Mouse (Mus musculus) heart, adult 2 months (tissue): ENCODE measurements around the gene Btf3l4. TPM values are rescaled to one million over a fixed set of nuclear protein-coding genes. Genes with fewer than 3 reads are reported as not detected.
A peak's percentile ranks its signal among the peaks of the same experiment; 100 is the strongest.

Source experiments
- DNase-seq, 2 experiments: peaks; one replicate each; pipeline ENCODE4 v3.0.0; 2021
- H3K27ac ChIP-seq: fragments of 200-600 bp; 2 replicates; pipeline ENCODE4 v1.8.1; 2022
- H3K27me3 ChIP-seq: fragments of 200-500 bp; 2 replicates; pipeline ENCODE4 v1.6.1; 2012; ENCODE audit warnings: mild to moderate bottlenecking, low read length, inconsistent platforms, mixed read lengths; ENCODE audit not compliant: control insufficient read depth, insufficient read depth
- H3K36me3 ChIP-seq: fragments of 200-500 bp; 2 replicates; pipeline ENCODE4 v1.6.1; 2012; ENCODE audit warnings: low read length, inconsistent platforms; ENCODE audit not compliant: control insufficient read depth, insufficient read depth
- H3K4me1 ChIP-seq: fragments of 200-500 bp; 2 replicates; pipeline ENCODE4 v1.6.1; 2011; ENCODE audit warnings: low read length; ENCODE audit not compliant: control insufficient read depth, insufficient read depth
- H3K4me3 ChIP-seq: fragments of 200-600 bp; 2 replicates; pipeline ENCODE4 v1.8.1; 2022
- H3K79me2 ChIP-seq: fragments of 200-500 bp; replicated peaks from 2 replicates; pipeline ENCODE4 v1.6.1; 2012; ENCODE audit warnings: mild to moderate bottlenecking, inconsistent platforms, low read length, moderate library complexity, mixed read lengths; ENCODE audit not compliant: control insufficient read depth, insufficient read depth
- H3K9ac ChIP-seq: fragments of 200-500 bp; 2 replicates; pipeline ENCODE4 v1.6.1; 2012; ENCODE audit warnings: low read depth, mild to moderate bottlenecking, control low read depth, inconsistent platforms, low read length, mixed read lengths
- CTCF ChIP-seq: fragments of 200-600 bp; IDR thresholded peaks from 2 replicates; pipeline ENCODE4 v1.8.1; 2022; ENCODE audit warnings: antibody characterized with exemption, mild to moderate bottlenecking, moderate library complexity
- EP300 ChIP-seq: fragments of 200-500 bp; IDR thresholded peaks from 2 replicates; pipeline ENCODE4 v1.6.1; 2011; ENCODE audit warnings: low read depth, low read length, control low read depth; ENCODE audit not compliant: insufficient read depth
- POLR2A ChIP-seq: fragments of 200-500 bp; IDR thresholded peaks from 2 replicates; pipeline ENCODE4 v1.6.1; 2011; ENCODE audit warnings: mild to moderate bottlenecking, low read depth, low read length, control low read depth; ENCODE audit not compliant: insufficient read depth
- WGBS: fragments of 180-500 bp; shearing (Covaris S2); methylation state at CpG from one replicate; pipeline ENCODE4 v1.1.7; 2018; 5-methylcytosine and 5-hydroxymethylcytosine counted together
- intact Hi-C: fragments of 180-260 bp; cut with DNase I; formaldehyde crosslinking; loops from one replicate; pipeline ENCODE4 v1.15.1; 2025
- polyA plus RNA-seq: library from polyadenylated mRNA; depleted of rRNA; stranded (reverse); fragments of >200 nt; gene quantifications from 2 replicates; pipeline ENCODE4 v1.2.3, GENCODE M21; 2012
- total RNA-seq, 2 experiments: library from RNA; stranded (reverse); gene quantifications; 2 replicates each; pipeline ENCODE4 v1.2.3; 2021

Gene Btf3l4
- total and polyA plus RNA-seq, 3 experiments: 18.5 to 78.1 (median 70.1) TPM

DNA sequence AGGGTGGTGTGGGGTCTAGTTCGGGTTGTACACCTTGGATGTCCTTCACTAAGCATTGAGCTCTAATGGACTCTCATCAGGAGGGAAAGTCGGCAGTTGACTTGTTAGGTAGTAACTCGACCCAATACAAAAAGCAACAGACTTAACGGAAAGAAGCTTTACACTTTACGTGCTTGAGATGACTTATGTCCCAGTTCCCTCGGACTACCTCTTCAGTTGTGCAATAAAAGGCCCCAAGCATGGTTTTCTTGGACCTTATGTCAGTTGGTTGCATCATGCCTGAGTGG, 357 bp upstream of the Btf3l4 start:
- Histone ChIP-seq H3K27me3 (no peaks in the 10 kb centered on the region), H3K79me2 (no peaks in the 10 kb centered on the region; the same call in 1 of the 2 replicates), H3K4me1 (peaks cover 6% of the 10 kb centered on the region), H3K27ac (peak overlapping the region; percentile 96), H3K9ac (peak overlapping the region; percentile 73), H3K36me3 (peaks cover 26% of the 10 kb centered on the region), H3K4me3 (peak overlapping the region; percentile 86)
- intact Hi-C loops: loop anchor here (2.0 to 5.0 kb wide), 2 partner anchors 53 to 216 kb away; partner anchors contain the start of genes Cc2d1b and Zfyve9
- DNase-seq: no peak
- under 1% methylated on average over 6 of the region's 6 CpGs for WGBS
- TF ChIP-seq EP300 (no peak), POLR2A (no peak), CTCF (no peak)

DNA sequence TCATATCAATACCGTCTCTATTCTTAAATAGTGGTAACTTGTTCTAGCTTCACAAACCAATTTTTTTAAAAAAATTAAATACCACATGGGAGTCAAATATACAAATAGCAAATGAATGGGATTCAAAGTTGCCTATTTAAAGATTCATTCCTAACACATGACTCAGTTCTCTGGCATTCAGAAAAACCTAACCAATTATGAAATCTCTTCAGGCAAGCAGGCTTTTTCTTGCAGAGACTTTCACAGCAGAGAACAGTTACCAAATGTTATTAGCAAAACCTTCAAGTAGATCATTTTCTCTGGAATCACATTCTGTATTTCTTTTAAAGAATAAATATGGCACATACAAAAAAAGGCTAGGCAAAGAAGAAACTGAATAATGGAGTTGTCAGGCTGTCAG, 2.7 kb downstream of the Btf3l4 start:
- no peak overlapping the region for H3K4me3 ChIP-seq
- no peaks in the 10 kb centered on the region for H3K27me3 ChIP-seq
- peaks cover 5% of the 10 kb centered on the region for H3K4me1 ChIP-seq
- peaks cover 21% of the 10 kb centered on the region for H3K36me3 ChIP-seq
- intact Hi-C loops: loop anchor here (5.0 kb wide), 1 partner anchor 213 kb away; the partner anchor contains the start of gene Cc2d1b
- no peak for DNase-seq
- WGBS: 71% methylated on average over 1 of the region's 1 CpGs
- TF ChIP-seq EP300 (no peak), CTCF (no peak), POLR2A (no peak)
- H3K9ac ChIP-seq: no peak overlapping the region
- no peaks in the 10 kb centered on the region for H3K79me2 ChIP-seq
- H3K27ac ChIP-seq: peak overlapping the region; percentile 96

DNA sequence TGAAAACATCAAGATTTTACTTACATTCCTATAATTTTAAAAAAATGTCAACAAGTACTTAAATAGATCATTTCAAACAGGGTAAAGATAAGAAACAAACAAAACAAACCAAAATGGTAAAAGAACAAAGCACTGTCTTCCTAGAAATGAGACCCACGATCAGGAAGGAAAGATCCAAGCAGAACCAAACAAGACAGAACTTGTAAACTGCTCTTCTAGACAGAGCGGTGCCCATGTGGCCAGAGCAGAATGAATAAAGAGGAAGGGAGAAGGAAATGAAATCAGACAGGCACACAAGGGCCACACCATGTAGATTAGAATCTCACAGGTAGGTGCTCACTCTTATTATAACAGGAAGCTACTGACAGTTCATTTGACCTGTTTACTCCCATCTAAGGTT, 6.8 kb downstream of the Btf3l4 start:
- peaks cover 19% of the 10 kb centered on the region for H3K36me3 ChIP-seq

DNA sequence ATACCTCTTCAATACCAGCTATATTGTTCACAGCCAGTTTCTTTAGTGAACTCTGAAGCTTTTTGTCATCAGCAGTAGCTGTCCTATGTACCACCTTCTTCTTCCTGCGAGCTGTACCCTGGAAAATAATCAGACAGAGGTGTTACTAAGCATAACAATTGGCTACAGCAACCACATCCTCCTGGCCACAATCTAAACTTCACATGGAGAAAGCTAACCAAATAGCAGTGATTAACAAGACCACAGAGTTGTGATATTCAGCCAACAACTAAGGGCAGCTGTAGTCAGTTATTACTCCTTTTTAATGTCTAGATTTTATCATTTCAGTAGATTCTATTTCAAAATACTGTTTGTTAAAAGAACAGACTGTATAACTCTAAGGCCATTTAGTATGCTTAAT, 7.3 kb downstream of the Btf3l4 start:
- intact Hi-C loops: no loop called here
- Histone ChIP-seq H3K27me3 (no peaks in the 10 kb centered on the region), H3K4me3 (no peak overlapping the region), H3K27ac (no peak overlapping the region), H3K4me1 (no peaks in the 10 kb centered on the region), H3K79me2 (peaks cover 2% of the 10 kb centered on the region; the same call in 1 of the 2 replicates), H3K36me3 (peaks cover 18% of the 10 kb centered on the region), H3K9ac (no peak overlapping the region)
- DNase-seq: no peak
- WGBS: 58% methylated on average over 1 of the region's 1 CpGs
- TF ChIP-seq CTCF (no peak), EP300 (no peak), POLR2A (no peak)

More for the DNA sequence above, 6.8 kb downstream of the Btf3l4 start:
- no peak overlapping the region for H3K9ac ChIP-seq
- no peaks in the 10 kb centered on the region for H3K27me3 ChIP-seq
- H3K4me1 ChIP-seq: peaks cover under 1% of the 10 kb centered on the region
- TF ChIP-seq EP300: no peak
- no peak for TF ChIP-seq CTCF
- no peak for TF ChIP-seq POLR2A
- H3K27ac ChIP-seq: no peak overlapping the region
- no peak for DNase-seq
- H3K79me2 ChIP-seq: peaks cover 2% of the 10 kb centered on the region; the same call in 1 of the 2 replicates
- intact Hi-C loops: no loop called here
- 76% methylated on average over 2 of the region's 2 CpGs for WGBS
- no peak overlapping the region for H3K4me3 ChIP-seq

DNA sequence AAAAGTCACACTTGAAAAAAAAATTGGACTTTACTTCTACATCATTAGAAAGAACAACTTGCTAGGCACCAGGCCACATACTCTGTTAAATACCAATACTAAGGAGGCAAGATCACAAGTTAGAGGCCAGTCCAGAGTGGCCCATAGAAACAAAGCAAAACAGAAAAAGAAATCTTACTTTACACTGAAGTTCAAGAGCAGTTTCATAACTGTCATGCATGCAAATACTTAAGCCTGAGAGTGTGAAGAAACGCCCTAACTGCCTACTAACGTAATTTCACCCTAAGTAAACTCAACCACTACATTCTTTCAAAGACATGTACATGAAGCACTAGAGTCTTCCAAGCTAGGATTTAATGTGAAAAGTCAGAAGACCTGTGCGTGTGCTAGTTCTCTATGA, 7.7 kb downstream of the Btf3l4 start:
- no peak for DNase-seq
- H3K36me3 ChIP-seq: peaks cover 19% of the 10 kb centered on the region
- no peak overlapping the region for H3K9ac ChIP-seq
- H3K27me3 ChIP-seq: no peaks in the 10 kb centered on the region
- no peak for TF ChIP-seq EP300
- TF ChIP-seq CTCF: no peak
- TF ChIP-seq POLR2A: no peak
- H3K79me2 ChIP-seq: peaks cover 2% of the 10 kb centered on the region; the same call in 1 of the 2 replicates
- intact Hi-C loops: no loop called here
- no peak overlapping the region for H3K4me3 ChIP-seq
- WGBS: 91% methylated on average over 3 of the region's 3 CpGs
- no peak overlapping the region for H3K27ac ChIP-seq
- H3K4me1 ChIP-seq: no peaks in the 10 kb centered on the region

DNA sequence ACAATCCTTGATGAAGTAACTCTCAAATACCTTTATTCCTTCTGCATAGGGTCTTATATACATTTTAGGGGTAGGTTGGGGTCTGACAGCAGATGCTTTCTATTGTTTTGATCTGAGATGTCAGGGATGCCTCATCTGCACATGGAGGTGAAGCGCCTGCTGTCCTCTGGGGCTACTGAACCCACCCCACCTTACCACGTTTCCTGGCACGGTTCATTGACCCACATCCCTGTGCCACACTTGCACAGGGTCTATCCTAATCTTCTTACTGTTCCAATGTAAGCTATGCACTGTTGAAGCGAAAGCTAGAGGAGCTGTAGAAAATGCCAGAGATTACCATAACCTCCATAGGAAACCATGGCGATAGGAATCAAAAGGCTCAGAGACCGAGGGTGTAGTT, 21.9 kb downstream of the Btf3l4 start:
- Histone ChIP-seq H3K9ac (no peak overlapping the region), H3K4me1 (no peaks in the 10 kb centered on the region), H3K79me2 (no peaks in the 10 kb centered on the region), H3K36me3 (no peaks in the 10 kb centered on the region), H3K27me3 (no peaks in the 10 kb centered on the region), H3K4me3 (no peak overlapping the region), H3K27ac (no peak overlapping the region)
- intact Hi-C loops: no loop called here
- WGBS: 79% methylated on average over 6 of the region's 6 CpGs
- DNase-seq: no peak
- TF ChIP-seq CTCF: no peak
- no peak for TF ChIP-seq EP300
- no peak for TF ChIP-seq POLR2A
